Mouse (Mus musculus) neural tube, embryonic 15.5 days (tissue): Measurements from ENCODE around the gene Efna4. TPM values are rescaled to one million over a fixed set of nuclear protein-coding genes. Genes with fewer than 3 reads are reported as not detected.

Source experiments
- ATAC-seq: fragments of 200-750 bp; cut with Nextera tagmentation; 2 replicates; pipeline ENCODE4 v1.8.0; 2017; ENCODE audit warnings: mild to moderate bottlenecking, moderate TSS enrichment, moderate library complexity; ENCODE audit not compliant: low FRiP score
- H3K27ac ChIP-seq: fragments of 300-500 bp; sonication (generic); replicated peaks from 2 replicates; pipeline ENCODE4 v1.5.1; 2015; ENCODE audit warnings: mild to moderate bottlenecking, inconsistent platforms
- H3K27me3 ChIP-seq: fragments of 300-500 bp; sonication (generic); replicated peaks from 2 replicates; pipeline ENCODE4 v1.6.1; 2015; ENCODE audit warnings: inconsistent platforms
- H3K36me3 ChIP-seq: fragments of 300-500 bp; sonication (generic); 2 replicates; pipeline ENCODE4 v1.6.1; 2015; ENCODE audit warnings: inconsistent platforms
- H3K4me1 ChIP-seq: fragments of 300-500 bp; sonication (generic); 2 replicates; pipeline ENCODE4 v1.6.1; 2015; ENCODE audit warnings: inconsistent platforms
- H3K4me2 ChIP-seq: fragments of 300-500 bp; sonication (generic); 2 replicates; pipeline ENCODE4 v1.6.1; 2015; ENCODE audit warnings: inconsistent platforms, mild to moderate bottlenecking, moderate library complexity
- H3K4me3 ChIP-seq: fragments of 300-500 bp; sonication (generic); replicated peaks from 2 replicates; pipeline ENCODE4 v1.5.1; 2015; ENCODE audit warnings: mild to moderate bottlenecking, inconsistent platforms
- H3K9ac ChIP-seq: fragments of 300-500 bp; sonication (generic); replicated peaks from 2 replicates; pipeline ENCODE4 v1.6.1; 2015; ENCODE audit warnings: mild to moderate bottlenecking, inconsistent platforms
- H3K9me3 ChIP-seq: fragments of 300-500 bp; sonication (generic); replicated peaks from 2 replicates; pipeline ENCODE4 v1.6.1; 2016; ENCODE audit warnings: inconsistent platforms
- WGBS: fragments of 180-500 bp; shearing (Covaris S2); methylation state at CpG from one replicate; pipeline ENCODE4 v1.1.7; 2015; ENCODE audit warnings: mixed read lengths; 5-methylcytosine and 5-hydroxymethylcytosine counted together
- polyA plus RNA-seq: library from polyadenylated mRNA; unstranded; fragments of >200 nt; fragmentation: Nextera tagmentation; extraction: Ambion mirVana; gene quantifications from 2 replicates; pipeline ENCODE4 v1.2.1, GENCODE M21; 2015

Efna4 gene
- 3.0 and 5.9 TPM in 2 replicates for polyA plus RNA-seq

DNA sequence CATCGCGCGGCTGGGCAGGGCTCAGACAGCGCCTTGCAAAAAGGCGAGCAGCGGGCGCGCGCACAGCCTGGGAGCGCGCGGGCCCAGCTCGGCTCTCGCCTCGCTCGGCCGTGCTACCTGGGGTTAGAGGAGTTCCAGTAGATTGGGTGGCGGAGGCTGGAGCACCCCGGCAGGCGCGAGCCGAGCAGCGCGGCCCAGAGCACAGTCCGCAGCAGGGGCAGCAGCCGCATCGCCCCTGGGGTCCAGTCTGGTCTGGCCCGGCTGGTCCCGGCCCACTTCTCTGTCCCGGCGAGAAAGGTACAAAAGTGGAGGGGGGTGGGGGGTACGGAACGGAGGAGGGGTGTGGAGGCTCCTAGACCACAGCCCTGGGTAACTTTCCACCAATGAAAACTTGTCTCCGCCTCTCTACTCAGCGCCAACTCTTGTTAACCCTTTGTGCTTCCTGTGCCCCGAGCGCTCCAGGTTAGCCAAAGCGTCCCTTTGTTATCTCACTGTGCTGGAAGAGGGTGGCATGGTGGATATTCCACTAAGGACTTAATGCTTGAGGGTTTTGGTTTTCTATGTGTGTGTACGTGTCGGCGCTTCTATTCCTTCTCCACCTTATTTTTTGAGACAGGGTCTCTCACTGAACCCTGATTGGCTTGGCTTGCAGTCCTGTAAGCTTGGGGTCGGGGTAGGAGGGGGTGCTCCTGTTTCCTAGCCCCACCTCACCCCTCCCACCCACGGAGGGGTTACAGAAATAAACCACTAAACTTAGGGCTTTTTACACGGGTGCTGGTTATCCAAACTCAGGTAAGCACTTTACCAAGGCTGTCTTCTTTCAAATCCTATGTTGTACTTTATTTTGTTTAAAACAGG is at the start of gene Efna4:
Efna4 (minus strand) TSS at position 308 of the 858 bp plus-strand sequence.
- Histone ChIP-seq H3K27ac (peak within 1 kb of the TSS; percentile 58; the same call in 1 of the 2 replicates), H3K4me1 (peaks cover 59% of the 10 kb centered on the region), H3K9me3 (no peaks in the 10 kb centered on the region), H3K4me3 (peak within 1 kb of the TSS; percentile 77), H3K4me2 (peak within 1 kb of the TSS; percentile 90), H3K36me3 (peaks cover 4% of the 10 kb centered on the region; the same call in 1 of the 2 replicates), H3K9ac (peak within 1 kb of the TSS; percentile 71), H3K27me3 (no peaks in the 10 kb centered on the region)
- under 1% methylated on average over 41 of the region's 44 CpGs for WGBS
- peak; percentile 71 for ATAC-seq

DNA sequence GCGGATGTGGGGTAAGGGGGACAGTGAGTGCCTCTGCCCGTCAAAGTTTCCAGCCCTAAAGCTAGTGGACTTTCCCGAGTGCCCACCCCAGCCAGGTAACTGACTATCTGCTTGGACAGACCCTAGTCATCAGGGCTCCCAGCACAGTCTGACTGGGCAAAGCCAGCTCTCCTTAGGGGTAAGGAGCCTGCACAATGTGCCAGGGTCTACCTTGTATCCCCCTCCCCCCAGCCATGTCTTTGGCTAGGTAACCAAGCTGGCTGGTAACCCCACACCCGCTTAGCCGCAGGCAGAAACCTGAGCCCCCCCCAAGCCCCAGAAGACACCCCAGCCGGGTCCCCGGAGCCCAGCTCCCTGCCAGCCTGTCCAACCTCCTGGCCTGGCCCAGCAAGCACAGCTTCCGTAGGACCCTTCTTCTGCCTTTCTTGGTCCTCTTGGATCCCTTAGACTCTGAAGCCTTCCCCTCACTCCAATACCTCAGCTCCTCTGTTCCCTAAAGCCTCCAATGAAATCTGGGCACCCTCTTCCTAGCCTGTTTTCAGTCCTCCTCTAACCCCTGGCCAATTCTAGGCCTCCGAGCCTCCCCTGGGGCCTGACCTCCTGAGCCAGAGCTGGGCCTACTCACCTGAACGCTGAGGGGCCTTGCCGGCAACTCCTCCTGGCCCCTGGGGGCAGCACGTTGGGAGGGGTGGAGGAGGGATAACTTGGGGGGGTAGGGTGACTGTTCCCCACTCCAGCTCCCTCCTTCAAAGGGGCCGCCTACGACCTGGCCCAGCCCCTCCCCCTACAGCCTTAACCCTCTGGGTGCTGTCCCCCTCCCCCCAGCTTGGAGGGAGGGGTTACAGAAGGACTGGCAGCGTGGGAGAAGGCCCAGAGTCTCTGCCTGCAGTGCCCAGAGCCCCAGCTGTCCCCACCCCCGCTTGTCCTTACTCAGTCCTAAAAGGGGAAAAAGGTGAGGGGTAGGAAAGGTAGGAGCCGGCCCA is 48.9 kb upstream of the Efna4 start:
- Histone ChIP-seq H3K4me1 (peaks cover 22% of the 10 kb centered on the region), H3K4me2 (no peak overlapping the region), H3K27me3 (no peaks in the 10 kb centered on the region), H3K27ac (no peak overlapping the region), H3K9me3 (no peaks in the 10 kb centered on the region), H3K9ac (no peak overlapping the region), H3K36me3 (no peaks in the 10 kb centered on the region), H3K4me3 (no peak overlapping the region)
- 58% methylated on average over 17 of the region's 17 CpGs for WGBS
- ATAC-seq: no peak

DNA sequence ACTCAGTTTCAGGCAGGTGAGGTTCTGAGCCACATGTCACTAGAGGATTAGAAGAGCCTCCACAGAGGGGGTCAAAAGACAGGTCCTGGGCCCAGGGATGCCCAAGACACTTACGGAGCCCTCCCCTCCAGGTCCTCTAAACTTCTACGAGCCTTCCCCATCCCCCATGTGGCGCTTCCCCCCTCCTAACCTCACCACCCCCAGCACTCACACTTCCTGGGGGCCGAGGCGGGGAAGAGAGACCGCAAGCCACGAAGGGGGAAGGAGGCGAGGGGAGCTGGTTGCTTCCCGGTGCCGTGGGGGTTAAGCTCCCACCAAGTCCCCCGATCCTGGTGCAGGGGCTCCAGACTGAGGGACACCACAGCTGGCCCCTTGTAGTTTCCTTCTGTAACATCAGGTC is 47.6 kb upstream of the Efna4 start:
- H3K4me1 ChIP-seq: peaks cover 10% of the 10 kb centered on the region
- H3K27ac ChIP-seq: no peak overlapping the region
- H3K27me3 ChIP-seq: no peaks in the 10 kb centered on the region
- no peaks in the 10 kb centered on the region for H3K9me3 ChIP-seq
- H3K4me2 ChIP-seq: no peak overlapping the region
- H3K9ac ChIP-seq: no peak overlapping the region
- ATAC-seq: no peak
- 56% methylated on average over 11 of the region's 11 CpGs for whole genome bisulfite sequencing
- H3K4me3 ChIP-seq: no peak overlapping the region
- no peaks in the 10 kb centered on the region for H3K36me3 ChIP-seq

DNA sequence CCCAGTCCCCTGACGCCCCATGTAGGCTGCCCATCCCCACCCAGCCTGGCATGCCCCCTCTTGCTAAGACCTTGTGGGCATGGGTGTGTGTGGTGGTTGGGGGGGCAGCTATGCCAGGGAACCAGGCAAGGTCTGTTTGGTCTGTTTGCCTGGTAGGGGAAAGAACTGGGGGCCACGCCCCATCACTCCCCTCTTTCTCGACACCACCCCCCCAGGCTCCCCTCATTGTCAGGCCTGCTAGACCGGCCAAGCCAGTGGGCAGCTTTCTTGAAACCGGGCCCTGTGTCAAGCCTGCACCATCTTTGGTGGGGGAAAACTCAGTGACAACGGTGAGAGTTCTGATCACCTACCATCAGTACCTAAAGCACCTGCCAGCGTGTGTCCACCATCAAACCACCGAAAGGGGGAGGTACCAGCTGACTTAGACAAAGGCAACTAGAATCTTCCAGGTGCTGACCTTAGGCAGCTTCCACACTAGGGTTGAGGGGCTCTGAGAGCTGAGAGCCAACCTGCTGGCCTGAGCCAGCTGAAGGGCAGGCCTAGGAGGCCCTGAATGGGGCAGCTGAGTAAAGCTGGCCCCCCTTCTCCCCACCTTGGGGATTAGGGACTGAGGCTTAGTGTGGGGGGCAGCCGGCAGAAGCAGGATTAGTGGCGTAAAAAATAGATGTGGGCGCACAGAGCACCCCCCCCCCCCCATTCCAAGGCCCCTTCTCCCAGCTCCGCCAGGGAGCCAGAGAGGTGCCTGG is 46.7 kb upstream of the Efna4 start:
- no peak for ATAC-seq
- WGBS: 81% methylated on average over 12 of the region's 12 CpGs
- H3K36me3 ChIP-seq: no peaks in the 10 kb centered on the region

DNA sequence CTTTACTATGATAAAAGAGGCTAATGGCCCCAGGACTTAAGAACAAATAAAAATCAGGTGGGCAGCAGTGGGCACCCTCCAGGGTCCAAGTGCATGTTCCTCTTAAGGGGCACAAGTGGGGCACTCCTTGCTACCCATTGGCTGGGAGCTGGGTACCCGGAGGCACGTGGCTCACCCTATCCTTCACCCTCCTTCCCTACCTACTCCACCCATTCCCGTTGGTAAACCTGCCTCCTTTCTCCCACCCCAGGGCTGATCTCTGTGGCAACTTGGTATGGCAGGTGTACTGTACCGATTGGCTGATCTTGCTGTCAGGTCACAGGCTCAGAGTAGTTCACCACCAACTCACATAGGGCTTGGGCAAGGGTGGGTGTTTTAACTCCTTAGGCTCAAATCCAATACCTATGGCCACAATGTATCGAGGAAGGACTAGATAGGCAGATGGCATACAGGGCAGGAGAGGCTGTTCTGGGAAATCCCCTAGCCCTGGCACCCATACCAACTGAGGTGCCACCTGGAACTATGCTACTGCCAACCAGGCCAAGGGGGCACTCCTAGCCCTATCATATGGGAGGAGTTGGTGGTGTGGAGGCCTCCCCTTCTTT is 45.9 kb upstream of the Efna4 start:
- Histone ChIP-seq H3K4me3 (no peak overlapping the region), H3K9me3 (no peaks in the 10 kb centered on the region), H3K4me2 (no peak overlapping the region), H3K27ac (no peak overlapping the region), H3K27me3 (no peaks in the 10 kb centered on the region), H3K9ac (no peak overlapping the region), H3K36me3 (no peaks in the 10 kb centered on the region), H3K4me1 (peaks cover 10% of the 10 kb centered on the region)
- 83% methylated on average over 5 of the region's 5 CpGs for WGBS
- no peak for ATAC-seq

More for the DNA sequence above, 46.7 kb upstream of the Efna4 start:
- Histone ChIP-seq H3K4me3 (no peak overlapping the region), H3K9ac (no peak overlapping the region), H3K9me3 (no peaks in the 10 kb centered on the region), H3K4me2 (no peak overlapping the region), H3K4me1 (peaks cover 6% of the 10 kb centered on the region; the same call in 1 of the 2 replicates), H3K27me3 (no peaks in the 10 kb centered on the region), H3K27ac (no peak overlapping the region)

DNA sequence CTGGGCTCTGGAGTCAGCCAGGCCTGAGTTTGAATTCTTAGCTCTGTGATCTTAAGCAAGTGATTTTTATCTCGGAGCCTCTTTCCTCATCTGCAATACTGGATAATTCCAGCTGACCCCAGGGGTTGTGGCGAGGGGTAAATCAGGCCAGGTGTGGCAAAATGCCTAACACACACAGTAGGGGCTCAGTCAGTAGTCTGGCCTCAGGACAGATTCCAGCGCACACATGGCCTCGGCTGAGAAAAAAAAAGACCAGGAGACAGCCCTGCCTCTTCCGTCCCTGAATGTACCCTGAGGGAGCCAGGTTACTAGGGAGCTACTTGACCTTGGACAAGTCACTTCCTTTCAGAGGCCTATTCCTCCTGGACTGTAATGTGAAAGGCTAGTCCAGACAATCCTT is 45.1 kb upstream of the Efna4 start:
- Histone ChIP-seq H3K4me2 (no peak overlapping the region), H3K9me3 (no peaks in the 10 kb centered on the region), H3K27me3 (no peaks in the 10 kb centered on the region), H3K27ac (no peak overlapping the region), H3K4me1 (peaks cover 17% of the 10 kb centered on the region), H3K9ac (no peak overlapping the region), H3K36me3 (no peaks in the 10 kb centered on the region), H3K4me3 (no peak overlapping the region)
- WGBS: 91% methylated on average over 5 of the region's 5 CpGs
- no peak for ATAC-seq

DNA sequence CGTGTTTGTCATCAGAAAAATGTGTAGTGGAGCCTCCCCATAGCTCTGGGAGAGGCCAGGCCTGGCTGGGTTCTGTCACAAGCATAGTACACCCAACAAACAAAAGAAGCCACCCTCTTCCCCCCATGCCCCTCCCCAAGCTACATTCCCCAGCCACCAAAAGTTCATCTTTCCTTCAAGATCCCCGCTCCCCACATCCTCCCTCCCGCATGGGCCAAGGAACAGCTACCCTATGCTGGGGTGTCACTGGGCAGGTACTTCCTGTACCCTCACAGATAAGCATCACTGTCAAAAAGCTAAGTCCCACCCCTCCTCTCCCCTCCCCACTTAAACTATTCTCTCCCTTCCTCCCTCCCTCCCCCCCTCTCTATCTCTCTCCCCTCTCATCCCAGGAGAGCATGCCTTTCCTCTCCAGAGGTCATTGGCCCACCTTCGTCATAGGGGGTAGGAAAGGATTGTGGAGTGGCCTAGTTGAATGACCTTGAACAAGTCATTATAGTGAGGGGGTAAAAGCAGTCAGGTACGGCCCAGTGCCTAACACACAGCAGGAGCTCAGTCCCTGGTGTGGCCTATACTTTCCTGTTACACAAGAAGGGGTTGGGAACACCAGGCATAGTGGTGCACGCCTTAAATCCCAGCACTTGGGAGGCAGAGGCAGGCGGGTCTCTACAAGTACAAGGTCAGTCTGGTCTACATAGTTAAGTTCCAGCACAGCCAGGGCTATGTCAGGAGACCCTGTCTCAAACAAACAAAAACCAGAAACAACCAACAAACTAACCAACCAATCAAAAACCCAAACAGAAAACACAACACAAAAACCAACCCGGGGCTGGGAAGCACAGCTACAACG is 44.4 kb upstream of the Efna4 start:
- H3K27ac ChIP-seq: no peak overlapping the region
- peaks cover 14% of the 10 kb centered on the region for H3K4me1 ChIP-seq
- no peaks in the 10 kb centered on the region for H3K36me3 ChIP-seq
- H3K4me2 ChIP-seq: no peak overlapping the region
- H3K9me3 ChIP-seq: no peaks in the 10 kb centered on the region
- 88% methylated on average over 9 of the region's 9 CpGs for WGBS
- no peak overlapping the region for H3K4me3 ChIP-seq
- no peak overlapping the region for H3K9ac ChIP-seq
- no peaks in the 10 kb centered on the region for H3K27me3 ChIP-seq
- ATAC-seq: no peak

DNA sequence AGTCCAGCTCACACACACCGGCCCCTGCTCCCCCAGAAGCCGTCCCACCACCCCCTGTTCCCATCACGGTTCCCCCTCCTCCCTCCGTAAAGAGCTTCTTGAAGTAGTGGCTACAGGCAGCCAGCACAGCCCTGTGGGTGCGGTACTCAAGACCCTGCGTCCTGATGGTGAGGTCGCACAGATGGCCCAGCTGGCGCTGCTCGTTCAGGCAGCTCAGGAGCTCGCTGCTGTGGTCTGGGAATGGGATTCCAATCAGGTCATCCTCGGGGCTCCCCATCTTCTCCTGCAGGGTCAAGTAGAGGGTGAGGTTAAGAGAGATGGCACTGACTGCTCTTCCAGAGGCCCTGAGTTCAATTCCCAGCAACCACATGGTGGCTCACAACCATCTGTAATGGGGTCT is 43.4 kb upstream of the Efna4 start:
- Histone ChIP-seq H3K27ac (no peak overlapping the region), H3K4me2 (no peak overlapping the region), H3K9ac (no peak overlapping the region), H3K36me3 (no peaks in the 10 kb centered on the region), H3K9me3 (no peaks in the 10 kb centered on the region), H3K4me1 (peaks cover 13% of the 10 kb centered on the region), H3K4me3 (no peak overlapping the region), H3K27me3 (no peaks in the 10 kb centered on the region)
- 81% methylated on average over 11 of the region's 11 CpGs for WGBS
- no peak for ATAC-seq

DNA sequence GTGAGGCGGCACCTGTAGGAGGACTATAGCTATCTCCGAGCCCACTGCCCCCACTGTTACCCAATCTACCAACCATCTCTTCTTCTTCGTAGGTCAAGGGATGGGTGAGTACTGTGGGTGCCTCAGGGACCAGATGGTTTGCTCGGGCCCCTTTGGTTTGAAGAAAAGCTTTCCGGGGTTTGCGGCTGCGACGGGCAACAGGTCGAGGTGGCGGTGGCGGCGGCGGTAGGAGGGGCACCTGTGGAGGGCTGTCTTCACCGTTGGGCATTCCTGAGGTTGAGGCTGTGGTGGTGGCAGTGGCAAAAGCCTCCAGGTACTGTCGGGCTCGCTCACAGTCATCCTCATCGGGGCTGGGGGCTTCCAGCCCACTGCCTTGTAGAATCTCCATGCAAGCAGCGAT is 42.9 kb upstream of the Efna4 start:
- Histone ChIP-seq H3K9me3 (no peaks in the 10 kb centered on the region), H3K27ac (no peak overlapping the region), H3K4me1 (peaks cover 13% of the 10 kb centered on the region), H3K4me3 (no peak overlapping the region), H3K36me3 (no peaks in the 10 kb centered on the region), H3K27me3 (no peaks in the 10 kb centered on the region), H3K4me2 (no peak overlapping the region), H3K9ac (no peak overlapping the region)
- WGBS: 95% methylated on average over 18 of the region's 18 CpGs
- no peak for ATAC-seq

DNA sequence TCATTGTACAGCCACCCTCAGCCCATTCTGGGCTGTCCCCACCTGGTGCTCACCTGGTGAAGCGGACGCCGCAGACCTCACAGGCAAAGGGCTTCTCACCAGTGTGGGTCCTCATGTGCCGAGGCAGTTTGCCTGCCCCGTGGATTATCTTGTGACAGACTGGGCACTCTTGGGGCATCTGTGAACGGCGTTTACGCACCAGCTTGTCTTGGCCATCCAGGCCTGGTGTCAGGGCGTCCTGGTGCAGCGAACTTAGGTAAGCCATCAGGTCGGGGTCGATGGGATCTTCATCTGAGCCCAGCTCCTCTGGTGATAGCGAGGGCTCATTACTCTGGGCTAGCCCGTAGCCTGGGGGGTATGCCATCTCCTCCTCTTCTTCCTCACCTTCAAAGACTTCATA is 42.5 kb upstream of the Efna4 start:
- Histone ChIP-seq H3K4me2 (no peak overlapping the region), H3K27me3 (no peaks in the 10 kb centered on the region), H3K27ac (no peak overlapping the region), H3K4me3 (no peak overlapping the region), H3K36me3 (no peaks in the 10 kb centered on the region), H3K4me1 (peaks cover 13% of the 10 kb centered on the region), H3K9me3 (no peaks in the 10 kb centered on the region), H3K9ac (no peak overlapping the region)
- ATAC-seq: no peak
- 94% methylated on average over 14 of the region's 14 CpGs for WGBS
